Mouse (Mus musculus): ENCODE measurements around the gene Slc35d2. TPM values are rescaled to one million over a fixed set of nuclear protein-coding genes. Genes with fewer than 3 reads are reported as not detected.
"Not testable (repeated sequence)": the region's sequence is repeated elsewhere in the genome, so short reads cannot be mapped to it uniquely, and the experiment has no call there.

Gene Slc35d2
- polyA plus RNA-seq, 1 experiment: 0.18 TPM

- Histone ChIP-seq H3K36me3 (ENCODE audit: control insufficient read depth) (no peaks in the 10 kb centered on the region), H3K27me3 (ENCODE audit: control insufficient read depth) (no peaks in the 10 kb centered on the region), H3K4me3 (replicated peaks) (no peak overlapping the region), H3K4me1 (ENCODE audit: control insufficient read depth) (no peaks in the 10 kb centered on the region), H3K9me3 (ENCODE audit: control insufficient read depth, low read length) (no peaks in the 10 kb centered on the region)
- TF ChIP-seq GATA1 (IDR thresholded peaks at IDR 0.05; ENCODE audit: low read length) (no peak), TAL1 (IDR thresholded peaks at IDR 0.05; ENCODE audit: low read length) (no peak)
These were observed 47.9 kb downstream of the Slc35d2 start for GRCm38 (mm10) chr13:64081012-64081919.

GRCm38 (mm10) chr13:64077591-64077990 lies 51.6 kb downstream of the Slc35d2 start:
- no peaks in the 10 kb centered on the region for H3K4me1 ChIP-seq (ENCODE audit: control insufficient read depth)
- no peaks in the 10 kb centered on the region for H3K9me3 ChIP-seq (ENCODE audit: control insufficient read depth, low read length)
- H3K36me3 ChIP-seq (ENCODE audit: control insufficient read depth): no peaks in the 10 kb centered on the region
- TF ChIP-seq TAL1 (IDR thresholded peaks at IDR 0.05; ENCODE audit: low read length) (no peak), GATA1 (IDR thresholded peaks at IDR 0.05; ENCODE audit: low read length) (no peak)
- H3K27me3 ChIP-seq (ENCODE audit: control insufficient read depth): no peaks in the 10 kb centered on the region
- H3K4me3 ChIP-seq (replicated peaks): no peak overlapping the region

- Histone ChIP-seq H3K4me1 (ENCODE audit: control insufficient read depth) (no peaks in the 10 kb centered on the region), H3K4me3 (replicated peaks) (no peak overlapping the region), H3K36me3 (ENCODE audit: control insufficient read depth) (no peaks in the 10 kb centered on the region), H3K27me3 (ENCODE audit: control insufficient read depth) (no peaks in the 10 kb centered on the region), H3K9me3 (ENCODE audit: control insufficient read depth, low read length) (no peaks in the 10 kb centered on the region)
- TF ChIP-seq TAL1 (IDR thresholded peaks at IDR 0.05; ENCODE audit: low read length) (no peak), GATA1 (IDR thresholded peaks at IDR 0.05; ENCODE audit: low read length) (no peak)
These were observed 53.1 kb downstream of the Slc35d2 start for GRCm38 (mm10) chr13:64076074-64076473.

GRCm38 (mm10) chr13:64066653-64067052 lies 62.5 kb downstream of the Slc35d2 start:
- H3K9me3 ChIP-seq (ENCODE audit: control insufficient read depth, low read length): no peaks in the 10 kb centered on the region
- no peaks in the 10 kb centered on the region for H3K27me3 ChIP-seq (ENCODE audit: control insufficient read depth)
- H3K36me3 ChIP-seq (ENCODE audit: control insufficient read depth): no peaks in the 10 kb centered on the region
- TF ChIP-seq TAL1 (IDR thresholded peaks at IDR 0.05; ENCODE audit: low read length): no peak
- no peak for TF ChIP-seq GATA1 (IDR thresholded peaks at IDR 0.05; ENCODE audit: low read length)
- no peaks in the 10 kb centered on the region for H3K4me1 ChIP-seq (ENCODE audit: control insufficient read depth)
- H3K4me3 ChIP-seq (replicated peaks): no peak overlapping the region

- TF ChIP-seq GATA1 (IDR thresholded peaks at IDR 0.05; ENCODE audit: low read length): no peak
- TF ChIP-seq TAL1 (IDR thresholded peaks at IDR 0.05; ENCODE audit: low read length): no peak
- Histone ChIP-seq H3K27me3 (ENCODE audit: control insufficient read depth) (no peaks in the 10 kb centered on the region), H3K36me3 (ENCODE audit: control insufficient read depth) (no peaks in the 10 kb centered on the region)
These were observed 64.9 kb downstream of the Slc35d2 start for GRCm38 (mm10) chr13:64064276-64064675.

GRCm38 (mm10) chr13:64060935-64061506 lies 68.1 kb downstream of the Slc35d2 start:
- Histone ChIP-seq H3K36me3 (ENCODE audit: control insufficient read depth) (no peaks in the 10 kb centered on the region), H3K9me3 (ENCODE audit: control insufficient read depth, low read length) (no peaks in the 10 kb centered on the region), H3K27me3 (ENCODE audit: control insufficient read depth) (no peaks in the 10 kb centered on the region), H3K4me3 (replicated peaks) (no peak overlapping the region), H3K4me1 (ENCODE audit: control insufficient read depth) (no peaks in the 10 kb centered on the region)
- TF ChIP-seq GATA1 (IDR thresholded peaks at IDR 0.05; ENCODE audit: low read length) (no peak), TAL1 (IDR thresholded peaks at IDR 0.05; ENCODE audit: low read length) (no peak)

More at GRCm38 (mm10) chr13:64064276-64064675, 64.9 kb downstream of the Slc35d2 start:
- Histone ChIP-seq H3K4me3 (replicated peaks) (no peak overlapping the region), H3K9me3 (ENCODE audit: control insufficient read depth, low read length) (no peaks in the 10 kb centered on the region), H3K4me1 (ENCODE audit: control insufficient read depth) (no peaks in the 10 kb centered on the region)

GRCm38 (mm10) chr13:64053959-64054358 lies 75.2 kb downstream of the Slc35d2 start:
- H3K27me3 ChIP-seq (ENCODE audit: control insufficient read depth): no peaks in the 10 kb centered on the region
- TF ChIP-seq GATA1 (IDR thresholded peaks at IDR 0.05; ENCODE audit: low read length) (no peak), TAL1 (IDR thresholded peaks at IDR 0.05; ENCODE audit: low read length) (no peak)
- H3K4me3 ChIP-seq (replicated peaks): no peak overlapping the region
- peaks cover 4% of the 10 kb centered on the region for H3K4me1 ChIP-seq (ENCODE audit: control insufficient read depth)
- no peaks in the 10 kb centered on the region for H3K36me3 ChIP-seq (ENCODE audit: control insufficient read depth)
- H3K9me3 ChIP-seq (ENCODE audit: control insufficient read depth, low read length): no peaks in the 10 kb centered on the region; the same call in 1 of the 2 replicates

- H3K27me3 ChIP-seq (ENCODE audit: control insufficient read depth); H3K4me3 ChIP-seq (replicated peaks); H3K9me3 ChIP-seq (ENCODE audit: control insufficient read depth, low read length); H3K4me1 ChIP-seq (ENCODE audit: control insufficient read depth); H3K36me3 ChIP-seq (ENCODE audit: control insufficient read depth): not testable (repeated sequence)
These were observed 76.9 kb downstream of the Slc35d2 start for GRCm38 (mm10) chr13:64052281-64052680.

- no peaks in the 10 kb centered on the region for H3K27me3 ChIP-seq (ENCODE audit: control insufficient read depth)
- TF ChIP-seq TAL1 (IDR thresholded peaks at IDR 0.05; ENCODE audit: low read length) (no peak), GATA1 (IDR thresholded peaks at IDR 0.05; ENCODE audit: low read length) (no peak)
- no peaks in the 10 kb centered on the region; the same call in 1 of the 2 replicates for H3K9me3 ChIP-seq (ENCODE audit: control insufficient read depth, low read length)
- H3K4me1 ChIP-seq (ENCODE audit: control insufficient read depth): peaks cover 4% of the 10 kb centered on the region
- no peaks in the 10 kb centered on the region for H3K36me3 ChIP-seq (ENCODE audit: control insufficient read depth)
- H3K4me3 ChIP-seq (replicated peaks): no peak overlapping the region
These were observed 78.3 kb downstream of the Slc35d2 start for GRCm38 (mm10) chr13:64050895-64051294.
